Mouse (Mus musculus) CH12.LX (cell line): ENCODE measurements around the gene Rgs9bp. TPM values are rescaled to one million over a fixed set of nuclear protein-coding genes. Genes with fewer than 3 reads are reported as not detected.
"Not testable (repeated sequence)": the region's sequence is repeated elsewhere in the genome, so short reads cannot be mapped to it uniquely, and the experiment has no call there.

Experiments
- DNase-seq: peaks from one replicate; pipeline ENCODE4 v3.0.0-alpha.2; 2013; ENCODE audit errors: extremely low read depth
- H3K27ac ChIP-seq: 2 replicates; pipeline ENCODE4 v1.5.1; 2012; ENCODE audit warnings: low read depth, mild to moderate bottlenecking, control low read depth, moderate library complexity; ENCODE audit not compliant: insufficient read depth
- H3K27me3 ChIP-seq: replicated peaks from 2 replicates; pipeline ENCODE3; 2012; ENCODE audit warnings: inconsistent platforms
- H3K36me3 ChIP-seq, 2 experiments: replicated peaks in 1 of 2; 2 replicates each; pipeline versions ENCODE3 to v1.6.1; 2012; ENCODE audit warnings: inconsistent platforms in 1 of 2, low read length in 1 of 2, mild to moderate bottlenecking in 1 of 2, mixed read lengths in 1 of 2, moderate library complexity in 1 of 2; ENCODE audit not compliant: control insufficient read depth in 1 of 2, insufficient read depth in 1 of 2
- H3K4me1 ChIP-seq, 2 experiments: 2 replicates each; pipeline ENCODE4 v1.6.1; 2012; ENCODE audit warnings: inconsistent platforms in 1 of 2, moderate library complexity in 1 of 2; ENCODE audit not compliant: insufficient read depth in 2 of 2, control insufficient read depth in 1 of 2
- H3K4me2 ChIP-seq: 2 replicates; pipeline ENCODE4 v1.6.1; 2012; ENCODE audit warnings: low read depth, mild to moderate bottlenecking, control low read depth; ENCODE audit not compliant: poor library complexity, insufficient read depth, severe bottlenecking
- H3K4me3 ChIP-seq, 3 experiments: fragments of 150-350 bp in 1 of 3; sonication (generic) in 1 of 3; replicated peaks in 1 of 3; 2 replicates each; pipeline versions ENCODE3 to v1.5.1; 2011 to 2012; ENCODE audit warnings: low read depth in 2 of 3, low read length in 2 of 3, mild to moderate bottlenecking in 2 of 3, moderate library complexity in 2 of 3, control low read depth in 1 of 3, improper control_type of control experiment in 1 of 3, inconsistent platforms in 1 of 3, mixed read lengths in 1 of 3; ENCODE audit not compliant: poor library complexity in 1 of 3
- H3K79me2 ChIP-seq: replicated peaks from 2 replicates; pipeline ENCODE4 v1.6.1; 2012; ENCODE audit warnings: mild to moderate bottlenecking, moderate library complexity; ENCODE audit not compliant: control insufficient read depth, poor library complexity, insufficient read depth, severe bottlenecking; ENCODE audit errors: extremely low read depth
- H3K9ac ChIP-seq: 2 replicates; pipeline ENCODE4 v1.6.1; 2012; ENCODE audit warnings: low read depth, mild to moderate bottlenecking, control low read depth, moderate library complexity; ENCODE audit not compliant: insufficient read depth
- H3K9me3 ChIP-seq: replicated peaks from 2 replicates; pipeline ENCODE3; 2012; ENCODE audit warnings: low read length, inconsistent platforms, mixed read lengths
- CTCF ChIP-seq, 2 experiments: IDR thresholded peaks in 1 of 2; conservative IDR thresholded peaks in 1 of 2; 2 replicates each; pipeline ENCODE4 v1.5.1; 2011 to 2012; ENCODE audit warnings: low read depth in 2 of 2, low read length in 2 of 2, improper control_type of control experiment in 1 of 2, inconsistent platforms in 1 of 2, mild to moderate bottlenecking in 1 of 2, moderate library complexity in 1 of 2
- JUN ChIP-seq: IDR thresholded peaks from 2 replicates; pipeline ENCODE4 v1.6.1; 2011; ENCODE audit warnings: low read depth, mild to moderate bottlenecking, low read length, improper control_type of control experiment, moderate library complexity; ENCODE audit not compliant: insufficient read depth
- JUND ChIP-seq: conservative IDR thresholded peaks from 2 replicates; pipeline ENCODE4 v1.6.1; 2011; ENCODE audit warnings: low read depth, low read length, improper control_type of control experiment
- MAFK ChIP-seq: IDR thresholded peaks from 2 replicates; pipeline ENCODE4 v1.6.1; 2011; ENCODE audit warnings: low read length, improper control_type of control experiment; ENCODE audit not compliant: insufficient replicate concordance
- MAX ChIP-seq: IDR thresholded peaks from 2 replicates; pipeline ENCODE4 v1.6.1; 2011; ENCODE audit warnings: low read length, improper control_type of control experiment
- MAZ ChIP-seq: IDR thresholded peaks from 2 replicates; pipeline ENCODE4 v1.6.1; 2012; ENCODE audit warnings: low read depth, mild to moderate bottlenecking, inconsistent platforms, low read length, improper control_type of control experiment, moderate library complexity
- MEF2A ChIP-seq: IDR thresholded peaks from 2 replicates; pipeline ENCODE4 v1.6.1; 2014; ENCODE audit warnings: low read depth, mild to moderate bottlenecking, inconsistent platforms, low read length, improper control_type of control experiment, borderline replicate concordance
- MYC ChIP-seq: IDR thresholded peaks from 2 replicates; pipeline ENCODE4 v1.6.1; 2011; ENCODE audit warnings: low read depth, mild to moderate bottlenecking, improper control_type of control experiment, low read length
- NRF1 ChIP-seq: IDR thresholded peaks from 2 replicates; pipeline ENCODE4 v1.6.1; 2014; ENCODE audit warnings: low read depth, mild to moderate bottlenecking, inconsistent platforms, low read length, improper control_type of control experiment, moderate library complexity
- POLR2A ChIP-seq: IDR thresholded peaks from 2 replicates; pipeline ENCODE4 v1.6.1; 2011; ENCODE audit warnings: low read depth, mild to moderate bottlenecking, improper control_type of control experiment, low read length
- POLR2AphosphoS2 ChIP-seq: IDR thresholded peaks from 2 replicates; pipeline ENCODE4 v1.6.1; 2011; ENCODE audit warnings: low read depth, low read length, improper control_type of control experiment
- RAD21 ChIP-seq: IDR thresholded peaks from 2 replicates; pipeline ENCODE4 v1.6.1; 2011; ENCODE audit warnings: low read depth, mild to moderate bottlenecking, low read length, improper control_type of control experiment, moderate library complexity
- RCOR1 ChIP-seq: conservative IDR thresholded peaks from 2 replicates; pipeline ENCODE4 v1.6.1; 2012; ENCODE audit warnings: low read depth, mild to moderate bottlenecking, inconsistent platforms, low read length, improper control_type of control experiment
- SIN3A ChIP-seq: IDR thresholded peaks from 2 replicates; pipeline ENCODE4 v1.6.1; 2012; ENCODE audit warnings: low read length, improper control_type of control experiment, inconsistent platforms
- SMC3 ChIP-seq: IDR thresholded peaks from 2 replicates; pipeline ENCODE4 v1.6.1; 2011; ENCODE audit warnings: low read depth, low read length, improper control_type of control experiment
- USF2 ChIP-seq: conservative IDR thresholded peaks from 2 replicates; pipeline ENCODE4 v1.6.1; 2011; ENCODE audit warnings: low read depth, low read length, improper control_type of control experiment
- ZC3H11A ChIP-seq: IDR thresholded peaks from 2 replicates; pipeline ENCODE4 v1.6.1; 2012; ENCODE audit warnings: low read depth, mild to moderate bottlenecking, inconsistent platforms, low read length, improper control_type of control experiment
- ZKSCAN1 ChIP-seq: IDR thresholded peaks from 2 replicates; pipeline ENCODE4 v1.6.1; 2012; ENCODE audit warnings: low read depth, inconsistent platforms, low read length, improper control_type of control experiment, borderline replicate concordance
- ZNF384 ChIP-seq: IDR thresholded peaks from 2 replicates; pipeline ENCODE4 v1.6.1; 2012; ENCODE audit warnings: low read depth, low read length, improper control_type of control experiment, inconsistent platforms
- dilution Hi-C: fragments of 300-500 bp; cut with MboI; formaldehyde crosslinking; loops from 2 replicates; pipeline ENCODE4 v1.14.3; 2020; ENCODE audit warnings: low sequenced_read_pairs; ENCODE audit not compliant: extremely low pct_unique_long_range_greater_than_20kb, extremely low pct_ligation_motif_present
- in situ Hi-C: fragments of 300-500 bp; cut with MboI; formaldehyde crosslinking; loops from 3 replicates; pipeline ENCODE4 v1.14.3; 2019; ENCODE audit warnings: low sequenced_read_pairs, low pct_ligation_motif_present, low pct_unique_long_range_greater_than_20kb, mixed read lengths
- polyA plus RNA-seq: library from polyadenylated mRNA; unstranded; fragments of >175 nt; gene quantifications from 2 replicates; pipeline ENCODE4 v1.2.1, GENCODE M21; 2012; ENCODE audit warnings: low read depth; ENCODE audit not compliant: insufficient read length
- total RNA-seq, 2 experiments: library from RNA; depleted of rRNA; stranded (reverse); fragments of 300-350 nt in 1 of 2; fragments of >200 nt in 1 of 2; gene quantifications; 2 replicates each; pipeline ENCODE4 v1.2.3; 2012 to 2014

The Rgs9bp gene
- total and polyA plus RNA-seq, 3 experiments = 0.05 to 0.21 (median 0.06) TPM

- H3K27ac ChIP-seq = no peak overlapping the region
- H3K9me3 ChIP-seq = peaks cover 4% of the 10 kb centered on the region
- H3K9ac ChIP-seq = no peak overlapping the region
- in situ Hi-C loops = no loop called here
- TF ChIP-seq SIN3A = no peak
- no peak for TF ChIP-seq RCOR1
- TF ChIP-seq JUND = no peak
- TF ChIP-seq ZNF384 = no peak
- no peak for TF ChIP-seq MYC
- no peak for TF ChIP-seq JUN
- TF ChIP-seq USF2 = no peak
- TF ChIP-seq NRF1 = no peak
- no peak for TF ChIP-seq ZKSCAN1
- TF ChIP-seq MAFK = no peak
- no peak for TF ChIP-seq MAZ
- no peak for TF ChIP-seq ZC3H11A
- TF ChIP-seq SMC3 = peak; percentile 51
- TF ChIP-seq MEF2A = no peak
- peak; percentile 68 to 77 for TF ChIP-seq CTCF (conservative IDR thresholded peaks at IDR 0.05 in 1 of 2, IDR thresholded peaks at IDR 0.05 in 1 of 2; ENCODE audit: low read depth in 2 of 2, low read length in 2 of 2)
- no peak for TF ChIP-seq POLR2AphosphoS2
- no peak for TF ChIP-seq MAX
- no peak for TF ChIP-seq POLR2A
- TF ChIP-seq RAD21 = peak; percentile 55
- peak; percentile 71 for DNase-seq
- H3K4me3 ChIP-seq = no peak overlapping the region
- H3K79me2 ChIP-seq = no peaks in the 10 kb centered on the region
- dilution Hi-C loops = no loop called here
- peaks cover 46% of the 10 kb centered on the region for H3K27me3 ChIP-seq
- H3K4me2 ChIP-seq = no peak overlapping the region
- H3K36me3 ChIP-seq = no peaks in the 10 kb centered on the region
- H3K4me1 ChIP-seq = peaks cover 6 to 9% of the 10 kb centered on the region in 2 experiments
Observed at GRCm38 (mm10) chr7:35579849-35580248, 5.5 kb downstream of the Rgs9bp start.

GRCm38 (mm10) chr7:35570883-35571282 lies 14.5 kb downstream of the Rgs9bp start:
- H3K36me3 ChIP-seq, H3K4me1 ChIP-seq, dilution Hi-C loops, H3K9me3 ChIP-seq, H3K9ac ChIP-seq, H3K4me3 ChIP-seq, DNase-seq, H3K79me2 ChIP-seq, H3K27ac ChIP-seq, H3K4me2 ChIP-seq: not testable (repeated sequence)
- in situ Hi-C loops = loop anchor here (25.0 kb wide), 1 partner anchor 184 kb away; the partner anchor contains the start of genes Cep89 and Faap24
- TF ChIP-seq RAD21 (peak; percentile 22), SMC3 (peak; percentile 34), CTCF (conservative IDR thresholded peaks at IDR 0.05 in 1 of 2, IDR thresholded peaks at IDR 0.05 in 1 of 2; ENCODE audit: low read depth in 2 of 2, low read length in 2 of 2) (peak in 1 of 2 experiments; percentile 52; a peak in 3 of 4 replicates)
- peaks cover 17% of the 10 kb centered on the region for H3K27me3 ChIP-seq
